In the genomic region with DNA sequence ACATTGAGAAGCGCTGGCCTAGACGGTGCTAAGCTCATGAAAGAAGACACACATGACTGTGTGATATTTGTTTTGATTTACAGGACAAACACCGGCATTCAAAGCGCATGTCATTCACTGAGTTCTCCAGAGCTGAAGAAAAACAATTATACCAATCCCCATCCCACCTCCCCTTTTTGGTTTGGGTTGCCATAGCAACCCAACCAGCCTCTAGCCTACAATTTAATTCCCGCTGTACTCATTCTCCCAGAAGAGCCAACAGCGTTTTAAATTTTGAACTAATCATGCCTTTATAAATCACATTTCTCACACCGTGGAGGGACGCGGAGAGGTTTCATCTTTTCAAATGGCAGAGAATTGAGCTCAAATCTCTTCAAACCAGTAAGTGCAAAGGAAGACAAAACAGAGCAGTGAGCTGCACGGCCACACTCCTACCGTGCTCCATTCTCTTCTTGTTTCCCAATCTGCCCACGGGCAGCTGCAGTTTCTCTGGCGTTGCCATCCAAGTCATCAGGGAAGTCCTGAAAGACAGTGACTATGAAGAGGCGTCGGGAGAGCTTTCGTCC, we compare ENCODE assay signal across 10 mouse cellular contexts. TPM values are rescaled to one million over a fixed set of nuclear protein-coding genes. Genes with fewer than 3 reads are reported as not detected.
DNase-seq lines count a peak whose midpoint lies in the region; ATAC-seq and TF ChIP-seq lines count a peak whose summit lies in the region.
"Had no signal": no experiment of that assay in that cellular context is flagged by ENCODE, and none has a peak within 500 bp of the region (broad histone marks: within the 10 kb centered on the region; RNA-seq: fewer than 3 reads in every experiment).

No protein-coding gene starts in this region.

- 55% methylated on average over 16 of the region's 16 CpGs for WGBS in embryonic facial prominence, embryonic 13.5 days
- WGBS in midbrain, embryonic 15.5 days: 8% methylated on average over 16 of the region's 16 CpGs

- intact Hi-C loops in gastrocnemius, adult 2 months (cut with DNase I): no loop called here

- no peaks in the 10 kb centered on the region for H3K36me3 ChIP-seq in embryonic facial prominence, embryonic 13.5 days
- no peaks in the 10 kb centered on the region for H3K36me3 ChIP-seq in midbrain, embryonic 15.5 days (replicated peaks)

- no peak for TF ChIP-seq CTCF in gastrocnemius, adult 2 months (IDR thresholded peaks at IDR 0.05)

- peak; percentile 37 for DNase-seq in Muller cell, postnatal 12 days (ENCODE audit: inconsistent ontology term)
- peak; percentile 35 for DNase-seq in layer of hippocampus, adult 11-12 months (ENCODE audit: low spot score)
- no peak for DNase-seq in ovary, adult 18-20 months (ENCODE audit: low spot score)
- no peak for DNase-seq in adrenal gland, adult (ENCODE audit: inconsistent age in 2 of 2, low spot score in 1 of 2)
- no peak for DNase-seq in gastrocnemius, adult 2 months
- no peak for DNase-seq in kidney, postnatal 10 days
- DNase-seq: gastrocnemius, postnatal 10 days had no signal

- H3K4me1 ChIP-seq in embryonic facial prominence, embryonic 13.5 days: peaks cover 3% of the 10 kb centered on the region; the same call in 1 of the 2 replicates
- H3K4me1 ChIP-seq in midbrain, embryonic 15.5 days: peaks cover 22% of the 10 kb centered on the region

- peak overlapping the region; percentile 27; the same call in 1 of the 2 replicates for H3K4me2 ChIP-seq in embryonic facial prominence, embryonic 13.5 days
- peak overlapping the region; percentile 49 for H3K4me2 ChIP-seq in midbrain, embryonic 15.5 days

- no peak for ATAC-seq in embryonic facial prominence, embryonic 13.5 days (ENCODE audit: insufficient number of reproducible peaks, insufficient read depth, low FRiP score, low TSS enrichment, low read depth)
- ATAC-seq in midbrain, embryonic 15.5 days (replicated peaks): peak; percentile 87
- ATAC-seq: lung, postnatal 0 days had no signal

- H3K9me3 ChIP-seq in embryonic facial prominence, embryonic 13.5 days: no peaks in the 10 kb centered on the region
- no peaks in the 10 kb centered on the region for H3K9me3 ChIP-seq in midbrain, embryonic 15.5 days

- no peak overlapping the region for H3K27ac ChIP-seq in embryonic facial prominence, embryonic 13.5 days
- peak overlapping the region; percentile 87 for H3K27ac ChIP-seq in midbrain, embryonic 15.5 days
- H3K27ac ChIP-seq in gastrocnemius, adult 2 months: no peak overlapping the region

- H3K4me3 ChIP-seq in embryonic facial prominence, embryonic 13.5 days: no peak overlapping the region
- peak overlapping the region; percentile 27 for H3K4me3 ChIP-seq in midbrain, embryonic 15.5 days
- H3K4me3 ChIP-seq in gastrocnemius, adult 2 months: no peak overlapping the region

- no peaks in the 10 kb centered on the region for H3K27me3 ChIP-seq in embryonic facial prominence, embryonic 13.5 days
- H3K27me3 ChIP-seq in midbrain, embryonic 15.5 days (replicated peaks): no peaks in the 10 kb centered on the region

- H3K9ac ChIP-seq in embryonic facial prominence, embryonic 13.5 days: no peak overlapping the region
- peak overlapping the region; percentile 29; the same call in 1 of the 2 replicates for H3K9ac ChIP-seq in midbrain, embryonic 15.5 days

RNA-seq across cellular contexts. Expression of gene Kbtbd6, which starts 6.5 kb away (rescaled TPM):
- 2.6 and 3.1 TPM in 2 replicates for polyA plus RNA-seq in embryonic facial prominence, embryonic 13.5 days (2015; fragmentation: Nextera tagmentation; extraction: Ambion mirVana)
- polyA plus RNA-seq in midbrain, embryonic 15.5 days (2015; fragmentation: Nextera tagmentation; extraction: Ambion mirVana): 1.7 and 1.9 TPM in 2 replicates
- under 1 TPM in 1 of 2 experiments, not detected in 1; 0.20 TPM for total RNA-seq in gastrocnemius, adult 2 months (2021)

RNA-seq across cellular contexts. Expression of gene Kbtbd7, which starts 18.8 kb away (rescaled TPM):
- polyA plus RNA-seq in embryonic facial prominence, embryonic 13.5 days (2015; fragmentation: Nextera tagmentation; extraction: Ambion mirVana): 12.6 and 13.3 TPM in 2 replicates
- 21.3 and 22.6 TPM in 2 replicates for polyA plus RNA-seq in midbrain, embryonic 15.5 days (2015; fragmentation: Nextera tagmentation; extraction: Ambion mirVana)
- total RNA-seq in gastrocnemius, adult 2 months (2021): 1 to 10 TPM; 5.4 to 7.2 TPM

RNA-seq across cellular contexts. Expression of gene Elf1, which starts 35.9 kb away (rescaled TPM):
- polyA plus RNA-seq in embryonic facial prominence, embryonic 13.5 days (2015; fragmentation: Nextera tagmentation; extraction: Ambion mirVana): 12.9 and 13.1 TPM in 2 replicates
- polyA plus RNA-seq in midbrain, embryonic 15.5 days (2015; fragmentation: Nextera tagmentation; extraction: Ambion mirVana): 3.0 and 3.6 TPM in 2 replicates
- total RNA-seq in gastrocnemius, adult 2 months (2021): 1 to 10 TPM; 4.6 to 6.0 TPM

RNA-seq across cellular contexts. Expression of gene Wbp4, which starts 36.2 kb away (rescaled TPM):
- polyA plus RNA-seq in embryonic facial prominence, embryonic 13.5 days (2015; fragmentation: Nextera tagmentation; extraction: Ambion mirVana): 53.6 and 54.2 TPM in 2 replicates
- 42.7 and 43.4 TPM in 2 replicates for polyA plus RNA-seq in midbrain, embryonic 15.5 days (2015; fragmentation: Nextera tagmentation; extraction: Ambion mirVana)
- 10 to 100 TPM; 19.3 to 25.7 TPM for total RNA-seq in gastrocnemius, adult 2 months (2021)

RNA-seq across cellular contexts. Expression of gene Mtrf1, which starts 47.6 kb away (rescaled TPM):
- 11.4 and 12.0 TPM in 2 replicates for polyA plus RNA-seq in embryonic facial prominence, embryonic 13.5 days (2015; fragmentation: Nextera tagmentation; extraction: Ambion mirVana)
- 10.8 and 11.2 TPM in 2 replicates for polyA plus RNA-seq in midbrain, embryonic 15.5 days (2015; fragmentation: Nextera tagmentation; extraction: Ambion mirVana)
- 1 to 10 TPM; 8.9 to 9.5 TPM for total RNA-seq in gastrocnemius, adult 2 months (2021)

Comparison
In these comparisons a context has a peak if more than half of its experiments do, and no peak if none do; other contexts are left out.
1. DNase-seq: peak in Muller cell, postnatal 12 days (single experiment) and layer of hippocampus, adult 11-12 months (single experiment); none in ovary, adult 18-20 months (single experiment), adrenal gland, adult (0 of 2), gastrocnemius, adult 2 months (single experiment) and kidney, postnatal 10 days (single experiment).